Mouse (Mus musculus): ENCODE measurements around the gene Mrpl48.

The Mrpl48 gene

GRCm38 (mm10) chr7:100608130-100608741 is at the start of gene Mrpl48:
Mrpl48 (minus strand) TSS chr7:100608301.
- peak; percentile 41 for DNase-seq (ENCODE audit: low read depth, low spot score)

GRCm38 (mm10) chr7:100656739-100657138 is 48.6 kb upstream of the Mrpl48 start:
- DNase-seq (ENCODE audit: low read depth, low spot score) = no peak

GRCm38 (mm10) chr7:100654441-100654840 is 46.3 kb upstream of the Mrpl48 start:
- no peak for DNase-seq (ENCODE audit: low read depth, low spot score)

GRCm38 (mm10) chr7:100653480-100654266 is 45.6 kb upstream of the Mrpl48 start:
- DNase-seq (ENCODE audit: low read depth, low spot score) = peak; percentile 66

GRCm38 (mm10) chr7:100651011-100651410 is 42.9 kb upstream of the Mrpl48 start:
- no peak for DNase-seq (ENCODE audit: low read depth, low spot score)

GRCm38 (mm10) chr7:100650421-100650820 is 42.3 kb upstream of the Mrpl48 start:
- no peak for DNase-seq (ENCODE audit: low read depth, low spot score)

GRCm38 (mm10) chr7:100649826-100650225 is 41.7 kb upstream of the Mrpl48 start:
- DNase-seq (ENCODE audit: low read depth, low spot score) = no peak

- DNase-seq (ENCODE audit: low read depth, low spot score) = no peak
Observed at GRCm38 (mm10) chr7:100649095-100649494, 41.0 kb upstream of the Mrpl48 start.

- peak; percentile 64 for DNase-seq (ENCODE audit: low read depth, low spot score)
Observed at GRCm38 (mm10) chr7:100645147-100645546, 37.0 kb upstream of the Mrpl48 start.

GRCm38 (mm10) chr7:100642413-100642812 is 34.3 kb upstream of the Mrpl48 start:
- DNase-seq (ENCODE audit: low read depth, low spot score) = no peak

- DNase-seq (ENCODE audit: low read depth, low spot score) = peak; percentile 57
Observed at GRCm38 (mm10) chr7:100637657-100638056, 29.6 kb upstream of the Mrpl48 start.

- no peak for DNase-seq (ENCODE audit: low read depth, low spot score)
Observed at GRCm38 (mm10) chr7:100624538-100624937, 16.4 kb upstream of the Mrpl48 start.

GRCm38 (mm10) chr7:100622277-100622676 is 14.2 kb upstream of the Mrpl48 start:
- DNase-seq (ENCODE audit: low read depth, low spot score) = peak; percentile 56

GRCm38 (mm10) chr7:100616121-100616857 is 8.2 kb upstream of the Mrpl48 start:
- DNase-seq (ENCODE audit: low read depth, low spot score) = no peak

- DNase-seq (ENCODE audit: low read depth, low spot score) = no peak
Observed at GRCm38 (mm10) chr7:100608910-100609309, 809 bp upstream of the Mrpl48 start.

GRCm38 (mm10) chr7:100607214-100608129 is 629 bp downstream of the Mrpl48 start, which contains the start of gene Rab6a:
Rab6a (plus strand) TSS chr7:100607410.
- peak; percentile 98 for DNase-seq (ENCODE audit: low read depth, low spot score)

- no peak for DNase-seq (ENCODE audit: low read depth, low spot score)
Observed at GRCm38 (mm10) chr7:100600211-100600610, 7.9 kb downstream of the Mrpl48 start.

GRCm38 (mm10) chr7:100593349-100593748 is 14.8 kb downstream of the Mrpl48 start:
- DNase-seq (ENCODE audit: low read depth, low spot score) = no peak

- DNase-seq (ENCODE audit: low read depth, low spot score) = no peak
Observed at GRCm38 (mm10) chr7:100591522-100591852, 16.6 kb downstream of the Mrpl48 start.

- peak; percentile 97 for DNase-seq (ENCODE audit: low read depth, low spot score)
Observed at GRCm38 (mm10) chr7:100590845-100591521, 17.1 kb downstream of the Mrpl48 start.

GRCm38 (mm10) chr7:100590504-100590844 is 17.6 kb downstream of the Mrpl48 start:
- DNase-seq (ENCODE audit: low read depth, low spot score) = peak; percentile 2
